Mouse (Mus musculus) midbrain, embryonic 13.5 days (tissue): ENCODE results near the gene Nme6. TPM values are rescaled to one million over a fixed set of nuclear protein-coding genes. Genes with fewer than 3 reads are reported as not detected.
"Not testable (repeated sequence)": the region's sequence is repeated elsewhere in the genome, so short reads cannot be mapped to it uniquely, and the experiment has no call there.

Source experiments
- ATAC-seq: fragments of 200-750 bp; cut with Nextera tagmentation; 2 replicates; pipeline ENCODE4 v1.8.0; 2017; ENCODE audit warnings: mild to moderate bottlenecking, moderate TSS enrichment, moderate library complexity
- H3K27ac ChIP-seq: fragments of 300-500 bp; sonication (generic); 2 replicates; pipeline ENCODE4 v1.5.1; 2015; ENCODE audit warnings: inconsistent platforms, mild to moderate bottlenecking, moderate library complexity
- H3K27me3 ChIP-seq: fragments of 300-500 bp; sonication (generic); 2 replicates; pipeline ENCODE4 v1.6.1; 2015; ENCODE audit warnings: mild to moderate bottlenecking, inconsistent platforms
- H3K36me3 ChIP-seq: fragments of 300-500 bp; sonication (generic); 2 replicates; pipeline ENCODE4 v1.6.1; 2015; ENCODE audit warnings: mild to moderate bottlenecking, inconsistent platforms
- H3K4me1 ChIP-seq: fragments of 300-500 bp; sonication (generic); replicated peaks from 2 replicates; pipeline ENCODE4 v1.6.1; 2015; ENCODE audit warnings: inconsistent platforms
- H3K4me2 ChIP-seq: fragments of 300-500 bp; sonication (generic); replicated peaks from 2 replicates; pipeline ENCODE4 v1.6.1; 2015; ENCODE audit warnings: moderate library complexity, mild to moderate bottlenecking, inconsistent platforms
- H3K4me3 ChIP-seq: fragments of 300-500 bp; sonication (generic); replicated peaks from 2 replicates; pipeline ENCODE4 v1.5.1; 2015; ENCODE audit warnings: mild to moderate bottlenecking, inconsistent platforms
- H3K9ac ChIP-seq: fragments of 300-500 bp; sonication (generic); replicated peaks from 2 replicates; pipeline ENCODE4 v1.6.1; 2015; ENCODE audit warnings: mild to moderate bottlenecking, inconsistent platforms
- H3K9me3 ChIP-seq: fragments of 300-500 bp; sonication (generic); 2 replicates; pipeline ENCODE4 v1.6.1; 2016; ENCODE audit warnings: mild to moderate bottlenecking, inconsistent platforms
- WGBS: fragments of 180-500 bp; shearing (Covaris S2); methylation state at CpG from one replicate; pipeline ENCODE4 v1.1.7; 2015; 5-methylcytosine and 5-hydroxymethylcytosine counted together
- polyA plus RNA-seq: library from polyadenylated mRNA; unstranded; fragments of >200 nt; fragmentation: Nextera tagmentation; extraction: Ambion mirVana; gene quantifications from 2 replicates; pipeline ENCODE4 v1.2.1, GENCODE M21; 2015

Gene Nme6
- 69.7 and 71.3 TPM in 2 replicates for polyA plus RNA-seq

DNA sequence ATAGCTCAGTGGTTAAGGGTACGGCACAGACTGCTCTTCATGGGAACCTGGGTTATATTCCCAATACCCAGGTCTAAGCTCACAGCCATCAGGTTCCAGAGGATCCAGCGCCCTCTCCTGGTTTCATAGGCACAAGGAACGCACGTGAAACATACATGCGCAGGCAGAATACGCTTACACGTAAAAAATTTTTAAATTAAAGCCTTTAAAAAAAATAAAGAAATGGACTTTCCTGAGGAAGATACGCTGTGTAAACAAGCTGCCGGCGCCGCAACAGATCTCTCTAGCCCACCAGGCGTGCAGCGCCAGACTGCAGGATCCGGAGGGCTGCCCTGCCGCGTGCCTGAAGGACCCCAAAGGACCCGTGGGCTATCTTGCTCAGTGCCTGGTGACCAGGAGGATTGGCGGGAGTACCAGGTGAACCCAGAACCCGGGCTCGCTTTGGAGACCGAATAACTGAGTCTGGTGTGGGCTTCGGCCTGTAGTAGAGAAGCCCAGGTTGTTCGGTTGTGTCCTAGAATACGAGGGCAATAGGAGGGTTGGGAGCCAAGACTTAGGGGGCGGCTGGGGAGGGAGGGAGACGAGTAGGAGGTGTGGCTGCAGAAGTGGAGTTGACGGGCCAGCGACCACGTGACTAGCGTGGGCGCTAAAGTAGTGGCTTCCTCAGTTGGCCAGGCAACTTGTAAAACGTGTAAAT, at the start of gene Nme6:
Gene Nme6, plus strand, starts transcription at position 359 of the 697 bp plus-strand sequence.
- Histone ChIP-seq H3K4me1 (peaks cover 11% of the 10 kb centered on the region), H3K36me3 (peaks cover 31% of the 10 kb centered on the region), H3K4me2 (peak within 1 kb of the TSS; percentile 93), H3K9ac (peak within 1 kb of the TSS; percentile 60), H3K27ac (peak within 1 kb of the TSS; percentile 67), H3K27me3 (no peaks in the 10 kb centered on the region), H3K9me3 (no peaks in the 10 kb centered on the region), H3K4me3 (peak within 1 kb of the TSS; percentile 57)
- peak; percentile 98 for ATAC-seq
- WGBS = under 1% methylated on average over 32 of the region's 32 CpGs

DNA sequence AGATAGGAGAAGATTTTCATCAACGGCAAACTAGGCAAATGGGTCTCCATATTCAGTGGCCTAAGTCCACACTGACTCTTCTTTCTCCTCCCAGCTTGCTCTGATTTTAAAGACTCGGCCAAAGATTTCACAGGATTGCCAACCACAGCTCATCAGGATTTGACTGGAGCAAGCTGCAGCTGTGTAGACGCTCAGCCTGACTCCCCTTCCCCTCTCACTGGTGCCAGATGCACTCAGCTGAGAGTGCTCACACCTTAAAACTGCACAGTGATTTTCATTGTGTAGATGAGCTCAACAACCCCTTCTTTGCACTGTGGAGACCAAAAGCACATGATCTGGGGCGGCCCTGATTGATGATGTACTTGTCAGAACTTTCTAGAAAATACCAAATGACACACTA, 42.0 kb upstream of the Nme6 start, which contains the start of gene Fbxw27:
Gene Fbxw27, minus strand, starts transcription at position 101 of the 400 bp plus-strand sequence.
- not testable (repeated sequence) for H3K27ac ChIP-seq, H3K4me2 ChIP-seq, H3K27me3 ChIP-seq, ATAC-seq, H3K4me3 ChIP-seq, H3K9me3 ChIP-seq, H3K36me3 ChIP-seq, H3K4me1 ChIP-seq, H3K9ac ChIP-seq
- 87% methylated on average over 4 of the region's 4 CpGs for WGBS

GRCm38 (mm10) chr9:109795221-109795620, 37.3 kb upstream of the Nme6 start:
- H3K9ac ChIP-seq = no peak overlapping the region
- H3K27ac ChIP-seq = no peak overlapping the region
- H3K36me3 ChIP-seq = no peaks in the 10 kb centered on the region
- H3K4me2 ChIP-seq = no peak overlapping the region
- H3K4me3 ChIP-seq = no peak overlapping the region
- H3K27me3 ChIP-seq = no peaks in the 10 kb centered on the region
- 79% methylated on average over 2 of the region's 2 CpGs for whole genome bisulfite sequencing
- no peak for ATAC-seq
- H3K9me3 ChIP-seq = no peaks in the 10 kb centered on the region
- H3K4me1 ChIP-seq = no peaks in the 10 kb centered on the region

DNA sequence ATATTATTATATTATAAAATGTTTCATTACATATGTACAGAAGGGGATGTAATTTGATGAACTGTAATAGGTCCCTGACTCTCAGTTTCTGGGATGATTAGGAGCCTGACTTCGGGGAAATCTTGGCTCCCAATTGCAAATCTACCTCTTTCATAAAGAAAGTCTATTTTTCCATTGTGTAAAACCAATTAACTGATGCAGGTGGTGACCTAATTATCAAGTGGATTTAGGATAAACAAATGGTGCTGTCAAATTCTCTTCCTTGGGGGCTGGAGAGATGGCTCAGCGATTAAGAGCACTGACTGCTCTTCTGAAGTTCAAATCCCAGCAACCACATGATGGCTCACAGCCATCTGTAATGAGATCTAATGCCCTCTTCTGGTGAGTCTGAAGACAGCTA, 36.7 kb upstream of the Nme6 start:
- no peak overlapping the region for H3K4me3 ChIP-seq
- WGBS = 72% methylated on average over 2 of the region's 2 CpGs
- H3K4me2 ChIP-seq = no peak overlapping the region
- H3K27me3 ChIP-seq = no peaks in the 10 kb centered on the region
- ATAC-seq = no peak
- H3K9me3 ChIP-seq = no peaks in the 10 kb centered on the region
- no peak overlapping the region for H3K9ac ChIP-seq
- H3K27ac ChIP-seq = no peak overlapping the region
- no peaks in the 10 kb centered on the region for H3K36me3 ChIP-seq
- no peaks in the 10 kb centered on the region for H3K4me1 ChIP-seq

- no peaks in the 10 kb centered on the region for H3K36me3 ChIP-seq
- ATAC-seq = no peak
Observed at GRCm38 (mm10) chr9:109798051-109798450, 34.5 kb upstream of the Nme6 start.

GRCm38 (mm10) chr9:109805596-109805995, 27.0 kb upstream of the Nme6 start:
- WGBS = 91% methylated on average over 2 of the region's 2 CpGs
- H3K4me2 ChIP-seq = not testable (repeated sequence)

More at GRCm38 (mm10) chr9:109798051-109798450, 34.5 kb upstream of the Nme6 start:
- Histone ChIP-seq H3K4me2 (no peak overlapping the region), H3K27me3 (no peaks in the 10 kb centered on the region), H3K4me3 (no peak overlapping the region), H3K9ac (no peak overlapping the region), H3K27ac (no peak overlapping the region), H3K9me3 (no peaks in the 10 kb centered on the region), H3K4me1 (no peaks in the 10 kb centered on the region)
- 97% methylated on average over 1 of the region's 1 CpGs for WGBS

GRCm38 (mm10) chr9:109806260-109806659, 26.3 kb upstream of the Nme6 start:
- Histone ChIP-seq H3K36me3 (no peaks in the 10 kb centered on the region), H3K27ac (no peak overlapping the region), H3K27me3 (no peaks in the 10 kb centered on the region), H3K4me3 (no peak overlapping the region), H3K9ac (no peak overlapping the region), H3K4me2 (no peak overlapping the region), H3K4me1 (no peaks in the 10 kb centered on the region), H3K9me3 (no peaks in the 10 kb centered on the region)
- no peak for ATAC-seq
- 52% methylated on average over 1 of the region's 1 CpGs for WGBS

More at GRCm38 (mm10) chr9:109805596-109805995, 27.0 kb upstream of the Nme6 start:
- H3K27me3 ChIP-seq, H3K4me1 ChIP-seq, H3K9me3 ChIP-seq, ATAC-seq, H3K4me3 ChIP-seq, H3K27ac ChIP-seq, H3K9ac ChIP-seq, H3K36me3 ChIP-seq: not testable (repeated sequence)

GRCm38 (mm10) chr9:109806695-109807293, 25.8 kb upstream of the Nme6 start:
- Histone ChIP-seq H3K4me3 (no peak overlapping the region), H3K27ac (no peak overlapping the region), H3K9ac (no peak overlapping the region), H3K27me3 (no peaks in the 10 kb centered on the region), H3K4me2 (no peak overlapping the region), H3K9me3 (no peaks in the 10 kb centered on the region), H3K36me3 (no peaks in the 10 kb centered on the region), H3K4me1 (no peaks in the 10 kb centered on the region)
- no peak for ATAC-seq
- WGBS = 85% methylated on average over 2 of the region's 2 CpGs

- no peaks in the 10 kb centered on the region for H3K9me3 ChIP-seq
- no peaks in the 10 kb centered on the region for H3K27me3 ChIP-seq
- no peak overlapping the region for H3K4me3 ChIP-seq
- no peak overlapping the region for H3K4me2 ChIP-seq
- no peaks in the 10 kb centered on the region for H3K4me1 ChIP-seq
- H3K36me3 ChIP-seq = no peaks in the 10 kb centered on the region
- H3K9ac ChIP-seq = no peak overlapping the region
- no peak for ATAC-seq
- no peak overlapping the region for H3K27ac ChIP-seq
- 68% methylated on average over 3 of the region's 3 CpGs for WGBS
Observed at GRCm38 (mm10) chr9:109807898-109808297, 24.7 kb upstream of the Nme6 start.

GRCm38 (mm10) chr9:109811980-109812379, 20.6 kb upstream of the Nme6 start, which contains the start of gene Spink8:
TSS of gene Spink8 (plus strand) at chr9:109812280.
- 63% methylated on average over 1 of the region's 1 CpGs for WGBS
- Histone ChIP-seq H3K36me3 (no peaks in the 10 kb centered on the region), H3K4me3 (no peak within 1 kb of the TSS), H3K4me2 (no peak within 1 kb of the TSS), H3K9me3 (no peaks in the 10 kb centered on the region), H3K9ac (no peak within 1 kb of the TSS), H3K27me3 (no peaks in the 10 kb centered on the region), H3K27ac (no peak within 1 kb of the TSS), H3K4me1 (no peaks in the 10 kb centered on the region; the same call in 1 of the 2 replicates)
- no peak for ATAC-seq

- H3K9ac ChIP-seq = no peak overlapping the region
- H3K4me2 ChIP-seq = no peak overlapping the region
- WGBS = 58% methylated on average over 7 of the region's 7 CpGs
Observed at GRCm38 (mm10) chr9:109813424-109813823, 19.1 kb upstream of the Nme6 start.

GRCm38 (mm10) chr9:109816341-109816740, 16.2 kb upstream of the Nme6 start:
- Histone ChIP-seq H3K9me3 (no peaks in the 10 kb centered on the region), H3K4me1 (no peaks in the 10 kb centered on the region; the same call in 1 of the 2 replicates), H3K27me3 (no peaks in the 10 kb centered on the region), H3K27ac (no peak overlapping the region), H3K4me2 (no peak overlapping the region), H3K4me3 (no peak overlapping the region), H3K36me3 (no peaks in the 10 kb centered on the region), H3K9ac (no peak overlapping the region)
- ATAC-seq = no peak
- 77% methylated on average over 6 of the region's 6 CpGs for WGBS

More at GRCm38 (mm10) chr9:109813424-109813823, 19.1 kb upstream of the Nme6 start:
- Histone ChIP-seq H3K27me3 (no peaks in the 10 kb centered on the region), H3K36me3 (no peaks in the 10 kb centered on the region), H3K9me3 (no peaks in the 10 kb centered on the region), H3K27ac (no peak overlapping the region), H3K4me3 (no peak overlapping the region), H3K4me1 (no peaks in the 10 kb centered on the region; the same call in 1 of the 2 replicates)
- ATAC-seq = peak; percentile 53; the same call in 1 of the 2 replicates
